Mouse (Mus musculus): Measurements from ENCODE around the gene St6galnac5. TPM values are rescaled to one million over a fixed set of nuclear protein-coding genes. Genes with fewer than 3 reads are reported as not detected.

The St6galnac5 gene
- polyA plus RNA-seq, 1 experiment from 2014 or later: 0.77 TPM

GRCm38 (mm10) chr3:152831974-152832373, 150.1 kb downstream of the St6galnac5 start:
- H3K4me1 ChIP-seq (replicated peaks): peaks cover 5% of the 10 kb centered on the region
- ATAC-seq (ENCODE audit: insufficient number of reproducible peaks, low FRiP score): no peak
- no peak overlapping the region for H3K9ac ChIP-seq
- no peaks in the 10 kb centered on the region for H3K36me3 ChIP-seq
- no peaks in the 10 kb centered on the region for H3K9me3 ChIP-seq (replicated peaks)
- no peak overlapping the region for H3K4me2 ChIP-seq
- H3K27ac ChIP-seq (ENCODE audit: poor library complexity, severe bottlenecking): no peak overlapping the region
- no peak overlapping the region for H3K4me3 ChIP-seq
- WGBS: 87% methylated on average over 9 of the region's 9 CpGs
- no peaks in the 10 kb centered on the region for H3K27me3 ChIP-seq (replicated peaks)

GRCm38 (mm10) chr3:152831377-152831776, 150.7 kb downstream of the St6galnac5 start:
- H3K9me3 ChIP-seq (replicated peaks): no peaks in the 10 kb centered on the region
- no peaks in the 10 kb centered on the region for H3K36me3 ChIP-seq
- ATAC-seq (ENCODE audit: insufficient number of reproducible peaks, low FRiP score): 0 out of 2 replicates have a peak, but pooled peaks have one; percentile 22
- H3K4me2 ChIP-seq: no peak overlapping the region
- no peak overlapping the region for H3K9ac ChIP-seq
- no peak overlapping the region for H3K27ac ChIP-seq (ENCODE audit: poor library complexity, severe bottlenecking)
- no peaks in the 10 kb centered on the region for H3K27me3 ChIP-seq (replicated peaks)
- H3K4me1 ChIP-seq (replicated peaks): peaks cover 5% of the 10 kb centered on the region
- 69% methylated on average over 3 of the region's 3 CpGs for WGBS
- no peak overlapping the region for H3K4me3 ChIP-seq

- Histone ChIP-seq H3K4me2 (no peak overlapping the region), H3K4me1 (replicated peaks) (no peaks in the 10 kb centered on the region), H3K9ac (no peak overlapping the region), H3K36me3 (no peaks in the 10 kb centered on the region), H3K9me3 (replicated peaks) (no peaks in the 10 kb centered on the region), H3K27ac (ENCODE audit: poor library complexity, severe bottlenecking) (no peak overlapping the region), H3K4me3 (no peak overlapping the region), H3K27me3 (replicated peaks) (no peaks in the 10 kb centered on the region)
- no peak for ATAC-seq (ENCODE audit: insufficient number of reproducible peaks, low FRiP score)
- whole genome bisulfite sequencing: 51% methylated on average over 14 of the region's 14 CpGs
Observed at GRCm38 (mm10) chr3:152821202-152821601, 160.8 kb downstream of the St6galnac5 start.

GRCm38 (mm10) chr3:152820406-152820805, 161.6 kb downstream of the St6galnac5 start:
- ATAC-seq (ENCODE audit: insufficient number of reproducible peaks, low FRiP score): no peak
- H3K27ac ChIP-seq (ENCODE audit: poor library complexity, severe bottlenecking): no peak overlapping the region
- no peaks in the 10 kb centered on the region for H3K4me1 ChIP-seq (replicated peaks)
- H3K4me2 ChIP-seq: no peak overlapping the region
- no peaks in the 10 kb centered on the region for H3K9me3 ChIP-seq (replicated peaks)
- H3K4me3 ChIP-seq: no peak overlapping the region
- H3K27me3 ChIP-seq (replicated peaks): no peaks in the 10 kb centered on the region
- 62% methylated on average over 3 of the region's 3 CpGs for WGBS
- H3K36me3 ChIP-seq: no peaks in the 10 kb centered on the region
- H3K9ac ChIP-seq: no peak overlapping the region

- ATAC-seq (ENCODE audit: insufficient number of reproducible peaks, low FRiP score): no peak
- 85% methylated on average over 5 of the region's 5 CpGs for WGBS
Observed at GRCm38 (mm10) chr3:152815110-152815509, 166.9 kb downstream of the St6galnac5 start.

GRCm38 (mm10) chr3:152813905-152814304, 168.1 kb downstream of the St6galnac5 start:
- H3K4me1 ChIP-seq (replicated peaks): no peaks in the 10 kb centered on the region
- no peak overlapping the region for H3K4me2 ChIP-seq
- 35% methylated on average over 4 of the region's 4 CpGs for WGBS
- 0 out of 2 replicates have a peak, but pooled peaks cover under 1% of the 10 kb centered on the region for H3K9me3 ChIP-seq (replicated peaks)
- no peak overlapping the region for H3K9ac ChIP-seq
- no peak for ATAC-seq (ENCODE audit: insufficient number of reproducible peaks, low FRiP score)
- no peaks in the 10 kb centered on the region for H3K36me3 ChIP-seq
- H3K27ac ChIP-seq (ENCODE audit: poor library complexity, severe bottlenecking): no peak overlapping the region
- no peaks in the 10 kb centered on the region for H3K27me3 ChIP-seq (replicated peaks)
- no peak overlapping the region for H3K4me3 ChIP-seq

More at GRCm38 (mm10) chr3:152815110-152815509, 166.9 kb downstream of the St6galnac5 start:
- no peaks in the 10 kb centered on the region for H3K36me3 ChIP-seq
- no peaks in the 10 kb centered on the region for H3K9me3 ChIP-seq (replicated peaks)
- no peaks in the 10 kb centered on the region for H3K27me3 ChIP-seq (replicated peaks)
- no peak overlapping the region for H3K9ac ChIP-seq
- no peak overlapping the region for H3K27ac ChIP-seq (ENCODE audit: poor library complexity, severe bottlenecking)
- no peak overlapping the region for H3K4me3 ChIP-seq
- no peaks in the 10 kb centered on the region for H3K4me1 ChIP-seq (replicated peaks)
- no peak overlapping the region for H3K4me2 ChIP-seq

GRCm38 (mm10) chr3:152799738-152800431, 182.2 kb downstream of the St6galnac5 start:
- Histone ChIP-seq H3K36me3 (no peaks in the 10 kb centered on the region), H3K9ac (no peak overlapping the region), H3K4me3 (no peak overlapping the region), H3K27ac (ENCODE audit: poor library complexity, severe bottlenecking) (no peak overlapping the region), H3K27me3 (replicated peaks) (no peaks in the 10 kb centered on the region), H3K9me3 (replicated peaks) (peaks cover 5% of the 10 kb centered on the region; the same call in 1 of the 2 replicates), H3K4me2 (no peak overlapping the region), H3K4me1 (replicated peaks) (peaks cover 4% of the 10 kb centered on the region; the same call in 1 of the 2 replicates)
- no peak for ATAC-seq (ENCODE audit: insufficient number of reproducible peaks, low FRiP score)
- WGBS: 79% methylated on average over 9 of the region's 9 CpGs

GRCm38 (mm10) chr3:152797354-152797753, 184.7 kb downstream of the St6galnac5 start:
- H3K9ac ChIP-seq: no peak overlapping the region
- H3K4me2 ChIP-seq: no peak overlapping the region
- H3K27ac ChIP-seq (ENCODE audit: poor library complexity, severe bottlenecking): no peak overlapping the region
- no peak for ATAC-seq (ENCODE audit: insufficient number of reproducible peaks, low FRiP score)
- WGBS: 21% methylated on average over 2 of the region's 2 CpGs
- peaks cover 10% of the 10 kb centered on the region; the same call in 1 of the 2 replicates for H3K9me3 ChIP-seq (replicated peaks)
- no peaks in the 10 kb centered on the region for H3K27me3 ChIP-seq (replicated peaks)
- H3K36me3 ChIP-seq: no peaks in the 10 kb centered on the region
- peaks cover 4% of the 10 kb centered on the region; the same call in 1 of the 2 replicates for H3K4me1 ChIP-seq (replicated peaks)
- no peak overlapping the region for H3K4me3 ChIP-seq

GRCm38 (mm10) chr3:152796216-152796615, 185.8 kb downstream of the St6galnac5 start:
- peaks cover 10% of the 10 kb centered on the region; the same call in 1 of the 2 replicates for H3K9me3 ChIP-seq (replicated peaks)
- H3K27me3 ChIP-seq (replicated peaks): no peaks in the 10 kb centered on the region
- peaks cover 4% of the 10 kb centered on the region; the same call in 1 of the 2 replicates for H3K36me3 ChIP-seq
- H3K27ac ChIP-seq (ENCODE audit: poor library complexity, severe bottlenecking): no peak overlapping the region
- no peak overlapping the region for H3K4me2 ChIP-seq
- ATAC-seq (ENCODE audit: insufficient number of reproducible peaks, low FRiP score): no peak
- WGBS: 88% methylated on average over 4 of the region's 4 CpGs
- peaks cover 4% of the 10 kb centered on the region; the same call in 1 of the 2 replicates for H3K4me1 ChIP-seq (replicated peaks)
- H3K9ac ChIP-seq: no peak overlapping the region
- no peak overlapping the region for H3K4me3 ChIP-seq

GRCm38 (mm10) chr3:152793006-152793405, 189.0 kb downstream of the St6galnac5 start:
- ATAC-seq (ENCODE audit: insufficient number of reproducible peaks, low FRiP score): no peak
- Histone ChIP-seq H3K9ac (no peak overlapping the region), H3K4me3 (no peak overlapping the region), H3K27me3 (replicated peaks) (no peaks in the 10 kb centered on the region), H3K9me3 (replicated peaks) (0 out of 2 replicates have a peak, but pooled peaks cover 5% of the 10 kb centered on the region), H3K4me2 (no peak overlapping the region), H3K27ac (ENCODE audit: poor library complexity, severe bottlenecking) (no peak overlapping the region), H3K36me3 (peaks cover 12% of the 10 kb centered on the region; the same call in 1 of the 2 replicates), H3K4me1 (replicated peaks) (peaks cover 4% of the 10 kb centered on the region; the same call in 1 of the 2 replicates)
- 90% methylated on average over 4 of the region's 4 CpGs for WGBS

GRCm38 (mm10) chr3:152792601-152793000, 189.4 kb downstream of the St6galnac5 start:
- WGBS: 87% methylated on average over 5 of the region's 5 CpGs
- Histone ChIP-seq H3K9me3 (replicated peaks) (0 out of 2 replicates have a peak, but pooled peaks cover 5% of the 10 kb centered on the region), H3K27ac (ENCODE audit: poor library complexity, severe bottlenecking) (no peak overlapping the region), H3K27me3 (replicated peaks) (no peaks in the 10 kb centered on the region), H3K9ac (no peak overlapping the region), H3K4me2 (no peak overlapping the region), H3K36me3 (peaks cover 16% of the 10 kb centered on the region), H3K4me3 (no peak overlapping the region), H3K4me1 (replicated peaks) (peaks cover 4% of the 10 kb centered on the region; the same call in 1 of the 2 replicates)
- ATAC-seq (ENCODE audit: insufficient number of reproducible peaks, low FRiP score): no peak
